Mouse (Mus musculus) liver, embryonic 14.5 days (tissue): ENCODE data around the gene Mpzl2. TPM values are rescaled to one million over a fixed set of nuclear protein-coding genes. Genes with fewer than 3 reads are reported as not detected.

Experiments
- ATAC-seq: fragments of 200-750 bp; cut with Nextera tagmentation; 2 replicates; pipeline ENCODE4 v1.8.0; 2017; ENCODE audit warnings: moderate number of reproducible peaks, mild to moderate bottlenecking, moderate library complexity; ENCODE audit not compliant: insufficient read depth
- DNase-seq, 3 experiments: peaks; one replicate each; pipeline ENCODE4 v3.0.0-alpha.2; 2012 to 2013; ENCODE audit warnings: low read depth in 3 of 3, low spot score in 3 of 3
- H3K27ac ChIP-seq: fragments of 300-500 bp; sonication (generic); 2 replicates; pipeline ENCODE4 v1.5.1; 2014; ENCODE audit warnings: moderate library complexity, mild to moderate bottlenecking, control low read depth, inconsistent platforms
- H3K27me3 ChIP-seq: fragments of 300-500 bp; sonication (generic); 2 replicates; pipeline ENCODE4 v1.6.1; 2014; ENCODE audit warnings: mild to moderate bottlenecking, low read length, moderate library complexity; ENCODE audit not compliant: control insufficient read depth, insufficient read depth
- H3K36me3 ChIP-seq: fragments of 300-500 bp; sonication (generic); replicated peaks from 2 replicates; pipeline ENCODE4 v1.6.1; 2014; ENCODE audit warnings: low read depth; ENCODE audit not compliant: control insufficient read depth, insufficient read depth
- H3K4me1 ChIP-seq, 2 experiments: fragments of 200-500 bp in 1 of 2; fragments of 300-500 bp in 1 of 2; sonication (generic) in 1 of 2; replicated peaks; 2 replicates each; pipeline ENCODE4 v1.6.1; 2012 to 2014; ENCODE audit warnings: antibody characterized with exemption in 1 of 2, inconsistent platforms in 1 of 2, low read length in 1 of 2; ENCODE audit not compliant: control insufficient read depth in 2 of 2, insufficient read depth in 2 of 2
- H3K4me2 ChIP-seq: fragments of 300-500 bp; sonication (generic); 2 replicates; pipeline ENCODE4 v1.6.1; 2014; ENCODE audit warnings: low read depth, mild to moderate bottlenecking, control low read depth, moderate library complexity
- H3K4me3 ChIP-seq, 2 experiments: fragments of 200-500 bp in 1 of 2; fragments of 300-500 bp in 1 of 2; sonication (generic) in 1 of 2; 2 replicates each; pipeline ENCODE4 v1.5.1; 2012 to 2014; ENCODE audit warnings: low read depth in 2 of 2, low read length in 2 of 2, mild to moderate bottlenecking in 2 of 2, control low read depth in 1 of 2, inconsistent platforms in 1 of 2, moderate library complexity in 1 of 2; ENCODE audit not compliant: insufficient read depth in 1 of 2
- H3K9ac ChIP-seq: fragments of 300-500 bp; sonication (generic); replicated peaks from 2 replicates; pipeline ENCODE4 v1.6.1; 2014; ENCODE audit warnings: mild to moderate bottlenecking, control low read depth, moderate library complexity
- H3K9me3 ChIP-seq: fragments of 300-500 bp; sonication (generic); 2 replicates; pipeline ENCODE4 v1.6.1; 2016; ENCODE audit warnings: low read length, mixed read lengths; ENCODE audit not compliant: control insufficient read depth
- CTCF ChIP-seq: IDR thresholded peaks from 2 replicates; pipeline ENCODE4 v1.5.1; 2016; ENCODE audit warnings: antibody characterized with exemption, low read depth, control low read depth
- EP300 ChIP-seq: IDR thresholded peaks from 2 replicates; pipeline ENCODE4 v1.6.1; 2016; ENCODE audit warnings: antibody characterized with exemption, low read depth
- WGBS: fragments of 180-500 bp; shearing (Covaris S2); extraction: QIAGEN DNeasy Blood & Tissue Kit; methylation state at CpG from one replicate; pipeline ENCODE4 v1.1.7; 2014; ENCODE audit not compliant: insufficient replicate concordance; 5-methylcytosine and 5-hydroxymethylcytosine counted together
- polyA plus RNA-seq, 2 experiments: library from polyadenylated mRNA; depleted of rRNA in 1 of 2; stranded (reverse) in 1 of 2; unstranded in 1 of 2; fragments of >200 nt; fragmentation: Nextera tagmentation in 1 of 2; extraction: Ambion mirVana in 1 of 2; gene quantifications; 2 replicates each; pipeline versions ENCODE4 v1.2.1 to v1.2.3; 2012 to 2014

Mpzl2 gene
- polyA plus RNA-seq, 2 experiments: 3.1 to 4.9 TPM

GRCm38 (mm10) chr9:45046973-45047372 is 7.4 kb downstream of the Mpzl2 start:
- no peak for ATAC-seq
- Histone ChIP-seq H3K9ac (no peak overlapping the region), H3K4me2 (no peak overlapping the region), H3K27me3 (peaks cover 12% of the 10 kb centered on the region), H3K27ac (no peak overlapping the region), H3K4me1 (no peaks in the 10 kb centered on the region), H3K9me3 (no peaks in the 10 kb centered on the region), H3K36me3 (no peaks in the 10 kb centered on the region), H3K4me3 (no peak overlapping the region)
- 66% methylated on average over 16 of the region's 16 CpGs for WGBS
- no peak for DNase-seq
- TF ChIP-seq CTCF (no peak), EP300 (no peak)

- Histone ChIP-seq H3K9ac (no peak overlapping the region), H3K4me1 (no peaks in the 10 kb centered on the region), H3K4me2 (no peak overlapping the region), H3K27me3 (no peaks in the 10 kb centered on the region; the same call in 1 of the 2 replicates), H3K4me3 (no peak overlapping the region), H3K9me3 (no peaks in the 10 kb centered on the region), H3K36me3 (no peaks in the 10 kb centered on the region), H3K27ac (no peak overlapping the region)
- peak; percentile 73 for TF ChIP-seq CTCF
- TF ChIP-seq EP300: no peak
- no peak for ATAC-seq
- no peak for DNase-seq
- WGBS: 10% methylated on average over 4 of the region's 4 CpGs
These were observed 8.9 kb downstream of the Mpzl2 start for GRCm38 (mm10) chr9:45048511-45048910.

GRCm38 (mm10) chr9:45049731-45050130 is 10.1 kb downstream of the Mpzl2 start:
- no peaks in the 10 kb centered on the region for H3K4me1 ChIP-seq
- WGBS: 23% methylated on average over 1 of the region's 1 CpGs
- H3K27me3 ChIP-seq: no peaks in the 10 kb centered on the region; the same call in 1 of the 2 replicates
- H3K4me2 ChIP-seq: no peak overlapping the region
- H3K9me3 ChIP-seq: no peaks in the 10 kb centered on the region
- DNase-seq (no peak), ATAC-seq (no peak)
- no peak overlapping the region for H3K9ac ChIP-seq
- no peak for TF ChIP-seq EP300
- no peak for TF ChIP-seq CTCF
- no peak overlapping the region for H3K27ac ChIP-seq
- no peak overlapping the region for H3K4me3 ChIP-seq
- H3K36me3 ChIP-seq: no peaks in the 10 kb centered on the region

- Histone ChIP-seq H3K27ac (no peak overlapping the region), H3K36me3 (no peaks in the 10 kb centered on the region), H3K4me1 (no peaks in the 10 kb centered on the region), H3K4me2 (no peak overlapping the region), H3K4me3 (no peak overlapping the region), H3K27me3 (peaks cover 3% of the 10 kb centered on the region), H3K9me3 (no peaks in the 10 kb centered on the region), H3K9ac (no peak overlapping the region)
- no peak for ATAC-seq
- 77% methylated on average over 2 of the region's 2 CpGs for WGBS
- TF ChIP-seq EP300 (no peak), CTCF (no peak)
- no peak for DNase-seq
These were observed 10.7 kb downstream of the Mpzl2 start for GRCm38 (mm10) chr9:45050301-45050700.

- Histone ChIP-seq H3K27ac (no peak within 1 kb of the TSS), H3K4me1 (no peaks in the 10 kb centered on the region), H3K4me2 (peak within 1 kb of the TSS; percentile 45), H3K36me3 (no peaks in the 10 kb centered on the region), H3K9ac (no peak within 1 kb of the TSS), H3K9me3 (no peaks in the 10 kb centered on the region), H3K4me3 (peak within 1 kb of the TSS; percentile 49 to 71), H3K27me3 (peaks cover 3% of the 10 kb centered on the region)
- TF ChIP-seq EP300 (no peak), CTCF (no peak)
- ATAC-seq (peak; percentile 33), DNase-seq (peak in 2 of 3 experiments; percentile 3 to 12)
- WGBS: 2% methylated on average over 33 of the region's 33 CpGs
These were observed 15.6 kb downstream of the Mpzl2 start, which contains the start of gene Mpzl3 for GRCm38 (mm10) chr9:45055082-45055713. Gene Mpzl3, plus strand, starts transcription at chr9:45055186.
